Comparison of ENCODE assay signal across 8 mouse cellular contexts in the genomic region with DNA sequence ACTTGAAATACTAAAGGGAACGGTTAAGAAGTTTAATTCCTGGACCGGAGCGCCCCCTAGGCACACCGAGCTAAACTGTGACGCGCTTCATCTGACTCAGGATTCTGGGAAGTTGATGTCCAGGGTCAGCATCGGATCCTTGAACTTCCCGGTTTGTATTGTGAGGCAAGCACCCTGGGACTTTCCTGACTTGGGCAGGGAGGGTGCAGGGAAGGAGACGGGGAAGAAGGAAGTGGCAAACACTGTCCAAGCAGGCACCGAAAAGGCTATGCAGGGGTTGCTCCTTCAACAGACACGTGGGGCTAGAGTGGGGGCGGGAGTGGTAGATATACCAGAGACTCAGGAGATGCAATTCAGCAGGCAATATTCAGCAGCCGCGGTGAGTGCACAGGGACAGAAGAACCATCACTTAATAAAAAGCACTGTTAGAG.
DNase-seq lines count a peak whose midpoint lies in the region; ATAC-seq and TF ChIP-seq lines count a peak whose summit lies in the region.

No protein-coding gene starts in this region.

- ATAC-seq in Patski, result peak; percentile 44
- ATAC-seq in hindbrain, embryonic 13.5 days (ENCODE audit: low FRiP score), result no peak

- H3K27ac ChIP-seq in hindbrain, embryonic 13.5 days, result no peak overlapping the region

- no peak overlapping the region for H3K9ac ChIP-seq in hindbrain, embryonic 13.5 days

- POLR2A ChIA-PET in Patski (lab: Charles Lee), result no interaction called here

- H3K4me2 ChIP-seq in hindbrain, embryonic 13.5 days, result peak overlapping the region; percentile 30; the same call in 1 of the 2 replicates

- no peak overlapping the region for H3K4me3 ChIP-seq in hindbrain, embryonic 13.5 days

- peaks cover 6% of the 10 kb centered on the region; the same call in 1 of the 2 replicates for H3K4me1 ChIP-seq in hindbrain, embryonic 13.5 days (replicated peaks)

- no peak for DNase-seq in Patski (ENCODE audit: low read depth, low spot score)
- peak; percentile 30 to 65 for DNase-seq in cerebellum, postnatal 25 days
- DNase-seq in frontal cortex, postnatal 14 days (ENCODE audit: low spot score in 2 of 2), result peak; percentile 56 to 77
- peak; percentile 60 to 84 for DNase-seq in layer of hippocampus, postnatal 25 days (ENCODE audit: extremely low spot score in 1 of 2, low spot score in 1 of 2)
- peak; percentile 88 for DNase-seq in lung, postnatal 10 days
- peak; percentile 82 for DNase-seq in right cerebral cortex, postnatal 14 days
- DNase-seq in urinary bladder, postnatal 25 days (ENCODE audit: low spot score), result peak; percentile 75

- CTCF ChIA-PET in Patski (lab: Charles Lee), result no interaction called here

- TF ChIP-seq CTCF in Patski (IDR thresholded peaks at IDR 0.05), result peak; percentile 80

- H3K9me3 ChIP-seq in hindbrain, embryonic 13.5 days, result no peaks in the 10 kb centered on the region

- no peaks in the 10 kb centered on the region for H3K36me3 ChIP-seq in hindbrain, embryonic 13.5 days

- WGBS in hindbrain, embryonic 13.5 days, result 17% methylated on average over 14 of the region's 14 CpGs

- peaks cover 16% of the 10 kb centered on the region for H3K27me3 ChIP-seq in Patski
- no peaks in the 10 kb centered on the region for H3K27me3 ChIP-seq in hindbrain, embryonic 13.5 days

- in situ Hi-C loops in Patski (cut with MboI; ENCODE audit: low pct_unique_long_range_greater_than_20kb), result no loop called here
